Mouse (Mus musculus): ENCODE measurements around the gene Acot5. TPM values are rescaled to one million over a fixed set of nuclear protein-coding genes. Genes with fewer than 3 reads are reported as not detected.
"Not testable (repeated sequence)": the region's sequence is repeated elsewhere in the genome, so short reads cannot be mapped to it uniquely, and the experiment has no call there.

Acot5 gene
- total RNA-seq (2021): under 1 TPM in 1 of 2 experiments, not detected in 1; 0.41 TPM
- long read RNA-seq, experiment 1: 0 reads
- long read RNA-seq, experiment 2: 0 reads

GRCm38 (mm10) chr12:84068986-84069385, at the start of gene Acot5:
Acot5 (plus strand) TSS chr12:84069325.
- DNase-seq: no peak

- peak; percentile 86 to 89 for DNase-seq
Observed at GRCm38 (mm10) chr12:84020528-84020927, 48.6 kb upstream of the Acot5 start.

- DNase-seq: not testable (repeated sequence)
Observed at GRCm38 (mm10) chr12:84022266-84022665, 46.9 kb upstream of the Acot5 start.

DNA sequence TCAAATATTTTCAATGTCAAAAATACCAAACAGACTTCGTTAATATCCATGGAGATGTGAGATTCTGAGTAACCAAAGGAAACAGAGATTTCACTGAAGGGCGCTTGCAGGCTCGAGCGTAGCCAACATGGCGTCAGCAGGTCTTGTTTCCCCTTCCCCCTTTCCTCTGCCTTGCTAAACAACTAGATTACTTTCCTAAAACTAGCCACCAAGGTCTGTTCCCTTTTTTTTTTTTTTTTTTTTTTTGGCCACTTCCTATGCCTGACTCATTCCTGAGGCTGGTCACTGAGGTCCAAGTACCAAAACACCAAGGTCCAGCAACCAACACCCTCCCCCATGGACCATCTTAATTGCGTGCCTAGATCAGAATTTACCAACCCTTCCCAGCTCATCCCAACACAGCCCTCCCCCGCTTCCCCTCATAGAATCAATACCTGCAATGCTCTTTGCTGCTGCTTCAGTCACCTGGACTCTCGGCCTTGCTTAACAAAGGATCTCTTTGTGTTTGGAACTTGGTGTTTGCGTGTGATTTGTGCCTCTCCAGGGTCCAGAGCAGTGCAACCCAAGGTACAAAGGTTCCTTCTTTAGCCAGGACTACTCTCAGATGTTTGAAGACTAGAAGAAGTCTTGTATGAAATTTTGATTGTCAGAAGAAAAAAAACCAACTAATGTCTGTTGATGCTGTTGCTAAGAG, 45.9 kb upstream of the Acot5 start:
- no peak for DNase-seq

DNA sequence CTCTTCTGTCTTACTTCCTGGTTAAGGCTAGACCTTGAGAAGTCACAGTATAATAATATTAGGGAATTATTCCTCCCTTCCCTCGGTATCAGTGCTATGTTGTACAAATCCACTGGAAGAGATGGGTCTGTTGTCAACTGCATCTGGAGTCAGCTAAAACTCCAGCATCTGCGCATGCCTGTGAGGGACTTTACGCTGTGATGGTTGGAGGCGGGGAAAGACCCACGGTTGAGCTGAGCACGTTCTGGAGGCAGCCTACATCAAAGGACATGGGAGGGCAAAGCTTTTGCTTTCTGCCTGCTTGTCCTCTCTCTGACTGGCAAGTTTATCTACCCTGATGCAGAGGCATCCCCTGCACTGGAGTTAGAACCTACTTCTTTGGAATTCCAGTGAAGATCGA, 43.2 kb upstream of the Acot5 start:
- no peak for DNase-seq

DNA sequence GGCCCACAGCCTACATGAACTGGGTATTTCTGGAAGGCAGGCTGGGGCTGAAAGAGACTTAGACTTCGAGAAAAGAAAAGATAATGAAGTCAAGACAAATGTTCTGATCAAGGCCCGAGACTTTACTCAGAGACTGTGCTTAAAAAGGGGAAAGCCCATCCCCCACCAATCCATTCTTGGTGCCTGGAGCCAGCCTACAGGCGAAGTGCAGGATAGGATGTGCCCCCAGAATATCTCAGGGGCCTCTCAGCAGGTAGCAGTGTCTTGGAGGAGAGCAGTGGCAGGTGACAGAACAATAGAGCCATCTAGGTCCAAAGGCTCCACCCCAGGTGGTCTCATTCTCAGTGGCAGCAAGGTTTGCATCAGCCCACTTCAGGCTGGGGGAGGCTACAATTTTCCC, 40.8 kb upstream of the Acot5 start:
- DNase-seq: not testable (repeated sequence)

DNA sequence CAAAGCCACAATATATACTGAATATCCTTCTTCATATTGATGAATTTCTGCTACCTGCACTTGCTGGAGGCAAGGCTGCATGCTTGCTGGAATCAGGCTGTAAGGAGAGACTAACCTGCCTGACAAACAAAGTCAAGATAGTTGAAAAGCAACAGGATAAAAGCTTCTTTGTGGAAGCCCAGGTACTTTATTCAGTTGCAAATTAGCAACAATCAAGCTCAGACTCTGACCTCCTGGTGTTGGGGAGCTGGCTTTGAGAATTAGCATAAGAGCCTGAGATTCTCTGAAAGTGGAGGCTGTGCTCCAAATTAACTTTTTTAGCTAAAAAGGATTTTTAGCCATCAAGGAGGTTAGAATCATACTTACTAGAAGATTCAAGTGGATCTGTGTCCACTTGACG, 40.1 kb upstream of the Acot5 start:
- DNase-seq: not testable (repeated sequence)

- DNase-seq: peak; percentile 82 to 92
Observed at GRCm38 (mm10) chr12:84030659-84031332, 38.3 kb upstream of the Acot5 start.

DNA sequence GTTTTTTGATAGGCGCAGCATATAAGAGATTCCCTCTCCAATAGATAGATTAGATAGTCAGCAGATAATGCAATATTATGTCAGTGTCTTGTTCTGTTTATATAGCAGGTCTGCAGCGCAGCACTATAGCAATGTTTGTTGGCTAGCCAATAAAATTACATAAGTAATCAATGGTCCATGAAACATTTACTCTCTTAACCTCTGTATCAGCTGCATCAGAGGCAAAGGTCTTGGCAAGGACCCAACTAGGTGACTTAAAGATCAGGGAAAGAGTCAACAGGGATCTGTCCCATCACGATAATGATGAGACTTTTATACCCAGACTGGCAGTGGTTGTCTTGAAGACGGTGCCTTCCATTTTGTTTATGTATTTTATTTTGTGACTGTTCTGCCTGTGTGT, 36.3 kb upstream of the Acot5 start:
- DNase-seq: no peak

- not testable (repeated sequence) for DNase-seq
Observed at GRCm38 (mm10) chr12:84033302-84033701, 35.8 kb upstream of the Acot5 start.

DNA sequence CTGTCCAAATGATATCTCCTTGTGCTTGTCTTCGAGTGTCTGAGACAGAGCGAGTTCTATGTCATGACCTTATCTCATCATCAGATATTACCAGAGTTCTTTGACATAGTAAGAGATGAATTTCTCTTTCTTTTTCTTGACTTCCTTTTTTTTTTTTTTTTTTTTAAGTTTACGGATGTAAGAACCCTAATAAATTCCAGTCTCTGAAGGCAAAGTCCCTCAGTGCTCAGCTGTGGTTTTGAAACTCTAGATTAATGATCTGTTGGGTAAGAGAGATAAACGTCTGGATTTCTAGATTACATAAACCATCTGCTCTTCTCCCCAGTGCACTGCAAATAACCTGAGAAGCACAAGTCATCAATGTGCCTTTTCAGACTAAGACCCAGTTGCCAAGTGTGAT, 35.0 kb upstream of the Acot5 start:
- DNase-seq: no peak

- peak in 1 of 2 experiments; percentile 22 for DNase-seq
Observed at GRCm38 (mm10) chr12:84038241-84038640, 30.9 kb upstream of the Acot5 start, which contains the start of gene Acot4. Acot4 (plus strand) TSS chr12:84038379.

GRCm38 (mm10) chr12:84038691-84039111, 30.4 kb upstream of the Acot5 start, which contains the start of gene Gm49366:
Gm49366 (plus strand) TSS chr12:84038935.
- DNase-seq: peak; percentile 13 to 36

DNA sequence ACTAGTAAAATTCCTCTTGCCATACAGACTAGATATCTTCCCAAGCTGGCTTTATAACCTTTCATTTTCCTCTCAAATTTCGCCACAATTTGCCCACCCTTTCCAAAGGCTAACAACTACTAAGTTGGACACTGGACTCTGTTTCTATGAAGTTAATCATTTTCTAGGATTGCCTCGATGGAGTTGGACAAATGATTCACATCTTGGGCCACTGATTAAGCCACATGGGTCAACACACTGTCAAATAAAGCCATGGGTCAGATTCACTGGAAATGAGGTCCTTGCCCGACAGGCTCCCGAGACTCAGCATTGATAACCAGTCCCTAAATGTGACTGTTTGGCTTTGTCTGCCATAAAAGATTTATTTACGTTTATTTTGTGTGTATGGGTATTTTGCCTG, 26.9 kb upstream of the Acot5 start:
- no peak for DNase-seq

GRCm38 (mm10) chr12:84044045-84044444, 25.1 kb upstream of the Acot5 start:
- DNase-seq: no peak

DNA sequence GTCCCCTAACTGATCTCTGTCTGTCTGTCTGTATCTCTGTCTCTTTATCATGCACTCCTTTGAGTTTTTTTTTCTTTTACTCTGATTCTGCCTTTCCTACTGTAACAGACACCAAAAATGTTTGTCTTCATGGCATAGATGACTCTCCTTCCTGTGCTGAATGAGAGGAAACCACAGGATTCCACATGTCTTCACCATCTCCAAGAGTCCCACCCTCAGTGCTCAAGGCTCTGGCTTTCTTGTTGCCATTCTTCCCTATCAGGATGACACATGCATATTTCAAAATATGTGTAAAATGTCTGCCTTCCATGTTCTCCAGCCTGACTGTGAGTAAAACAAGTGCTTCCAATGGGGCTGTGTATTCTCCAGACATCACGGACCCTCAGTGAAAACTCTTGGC, 22.2 kb upstream of the Acot5 start:
- no peak for DNase-seq

DNA sequence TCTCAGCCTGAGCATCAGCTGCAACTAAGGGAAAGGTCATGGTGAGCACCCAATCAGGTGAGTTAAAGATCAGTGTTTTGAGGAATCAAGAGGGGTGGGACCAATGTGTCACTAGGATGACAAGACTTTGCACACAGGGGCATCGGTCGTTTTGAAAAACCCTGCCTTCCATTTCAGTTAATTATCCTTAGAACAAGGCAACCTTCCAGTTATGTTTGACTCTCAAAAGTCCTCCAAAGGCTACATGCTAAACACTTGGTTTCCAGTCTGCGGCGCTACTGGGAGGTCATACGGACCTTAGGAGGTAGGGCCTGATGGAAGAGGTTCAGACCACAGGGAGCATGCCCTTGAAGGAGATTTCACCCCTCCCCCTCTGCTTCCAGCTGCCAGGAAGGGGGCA, 18.4 kb upstream of the Acot5 start:
- not testable (repeated sequence) for DNase-seq

DNA sequence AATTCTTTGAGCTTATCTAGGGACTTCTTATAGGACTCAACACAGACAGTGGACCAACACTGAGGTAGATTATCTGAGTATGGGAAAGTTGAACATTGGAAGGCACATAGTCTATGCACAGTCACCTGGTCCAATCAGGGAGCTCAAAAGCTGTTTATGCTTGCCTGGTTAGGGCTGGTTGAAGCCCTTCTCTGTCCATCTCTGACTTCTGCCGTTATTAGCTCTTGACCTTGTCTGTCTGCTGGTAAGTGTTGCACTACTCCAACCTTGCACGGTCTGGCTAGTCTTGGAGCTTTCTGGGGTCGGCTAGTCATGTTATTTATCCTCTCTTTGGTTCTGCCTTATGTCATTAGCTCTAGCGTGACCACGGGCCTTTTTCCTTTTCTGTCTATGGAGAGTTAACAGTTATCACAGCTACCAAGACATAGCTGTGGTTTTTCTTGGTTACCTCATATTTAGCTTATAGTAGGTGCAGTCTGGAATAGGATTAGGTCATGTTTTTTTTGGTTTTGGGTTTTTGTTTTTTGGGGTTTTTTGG, 17.1 kb upstream of the Acot5 start, which contains the start of gene Acot3:
Gene Acot3, plus strand, starts transcription at position 208 of the 538 bp plus-strand sequence.
- DNase-seq: no peak

DNA sequence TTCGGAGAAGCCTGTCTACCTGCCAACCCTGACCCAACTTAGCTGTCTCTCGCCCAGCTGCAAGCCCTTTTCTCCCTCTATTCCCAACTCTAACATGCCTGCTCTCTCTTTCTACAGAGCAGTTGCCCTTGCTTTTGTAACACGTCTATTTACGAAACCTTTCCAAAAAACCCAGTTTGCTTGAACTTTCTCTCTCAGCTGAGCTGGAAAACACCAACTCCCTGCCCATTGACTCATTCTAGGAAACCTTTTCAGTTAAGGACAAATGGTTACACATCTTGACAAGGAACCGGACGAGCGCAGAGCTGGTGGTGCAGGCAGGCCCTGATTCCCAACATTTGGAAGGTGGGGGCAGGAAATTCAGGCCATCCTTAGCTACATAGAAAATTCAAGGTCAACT, 16.5 kb upstream of the Acot5 start:
- no peak for DNase-seq

- no peak for DNase-seq
Observed at GRCm38 (mm10) chr12:84053173-84053572, 16.0 kb upstream of the Acot5 start.

DNA sequence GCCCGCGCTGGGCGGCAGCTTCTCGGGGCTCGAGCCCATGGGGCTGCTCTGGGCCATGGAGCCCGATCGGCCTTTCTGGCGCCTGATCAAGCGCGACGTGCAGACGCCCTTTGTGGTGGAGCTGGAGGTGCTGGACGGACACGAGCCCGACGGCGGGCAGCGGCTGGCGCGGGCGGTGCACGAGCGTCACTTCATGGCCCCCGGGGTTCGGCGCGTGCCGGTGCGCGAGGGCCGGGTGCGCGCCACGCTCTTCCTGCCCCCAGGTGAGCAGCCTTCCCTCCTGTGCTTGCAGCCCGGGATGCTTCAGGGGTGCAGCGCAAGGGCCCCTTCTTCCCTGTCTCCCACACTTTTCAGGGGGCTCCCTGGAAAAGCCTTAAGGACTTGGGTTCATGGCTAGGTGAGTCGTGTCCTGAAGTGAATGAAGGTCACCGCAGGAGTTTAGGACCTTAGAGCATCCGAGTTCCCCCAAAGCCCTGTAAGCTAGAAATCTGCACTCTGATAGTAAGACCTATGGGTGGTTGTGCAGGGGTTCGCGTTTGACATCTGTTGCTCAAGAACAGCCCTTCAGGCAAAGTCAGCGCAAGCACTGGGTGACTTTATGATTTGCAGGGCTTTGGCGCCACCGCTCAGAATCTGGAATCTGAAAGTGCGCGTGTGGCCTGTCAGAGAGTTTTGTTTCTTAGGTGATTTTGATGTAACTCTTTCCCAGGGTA, 15.3 kb upstream of the Acot5 start:
- peak; percentile 6 to 28 for DNase-seq

DNA sequence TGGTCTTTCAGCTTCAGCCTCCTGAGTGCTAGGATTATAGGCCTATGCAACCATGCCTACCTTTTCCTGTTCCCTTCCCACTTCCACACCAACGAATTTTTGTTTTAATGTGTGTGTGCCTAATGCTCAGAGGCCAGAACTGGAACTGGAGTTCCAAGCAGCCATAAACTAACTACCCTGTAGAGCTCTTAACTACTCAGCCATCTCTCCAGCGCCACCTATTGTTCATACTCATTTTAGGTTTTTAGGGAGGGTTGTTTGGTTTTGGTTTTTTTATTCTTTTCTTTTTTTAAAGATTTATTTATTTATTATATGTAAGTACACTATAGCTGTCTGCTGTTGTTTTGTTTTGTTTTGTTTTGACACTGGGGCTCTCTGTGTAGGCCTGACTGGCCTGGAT, 8.2 kb upstream of the Acot5 start:
- DNase-seq: peak; percentile 14 to 58

GRCm38 (mm10) chr12:84062336-84062735, 6.8 kb upstream of the Acot5 start:
- no peak for DNase-seq
